9 mouse cellular contexts compared by ENCODE assay signal in the genomic region with DNA sequence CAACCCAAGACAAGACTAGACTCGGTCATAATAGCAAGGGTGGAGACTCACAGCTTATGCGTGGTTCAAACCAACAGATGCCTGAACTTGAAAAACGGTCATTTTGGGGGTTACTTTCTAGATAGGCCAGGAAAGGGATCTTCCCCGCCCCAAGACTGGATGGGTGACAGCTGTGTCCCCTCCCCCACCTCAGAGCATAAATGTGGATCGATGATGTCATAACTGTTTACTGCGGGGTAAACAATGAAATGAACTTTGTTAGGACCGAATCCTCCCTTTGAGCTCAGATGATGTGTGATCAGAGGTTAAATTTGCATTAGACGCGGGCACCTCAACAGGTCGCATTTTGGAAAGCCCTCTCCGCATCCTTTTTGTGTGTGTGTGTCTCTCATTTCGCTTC. TPM values are rescaled to one million over a fixed set of nuclear protein-coding genes. Genes with fewer than 3 reads are reported as not detected.
DNase-seq lines count a peak whose midpoint lies in the region; ATAC-seq and TF ChIP-seq lines count a peak whose summit lies in the region.
"Had no signal": no experiment of that assay in that cellular context is flagged by ENCODE, and none has a peak within 500 bp of the region (broad histone marks: within the 10 kb centered on the region; RNA-seq: fewer than 3 reads in every experiment).

No protein-coding gene starts in this region.

- H3K4me3 ChIP-seq in heart, embryonic 13.5 days: peak overlapping the region; percentile 71
- H3K4me3 ChIP-seq in embryonic facial prominence, embryonic 15.5 days (replicated peaks): peak overlapping the region; percentile 85
- H3K4me3 ChIP-seq in intestine, postnatal 0 days (ENCODE audit: low read depth, low read length): peak overlapping the region; percentile 84

- intact Hi-C loops in heart, postnatal 36 days (cut with DNase I): loop anchor here (5.0 kb wide), 4 partner anchors 67 to 242 kb away; no protein-coding TSS in a partner anchor

- peaks cover under 1% of the 10 kb centered on the region; the same call in 1 of the 2 replicates for H3K36me3 ChIP-seq in heart, embryonic 13.5 days
- no peaks in the 10 kb centered on the region for H3K36me3 ChIP-seq in embryonic facial prominence, embryonic 15.5 days
- H3K36me3 ChIP-seq in intestine, postnatal 0 days (ENCODE audit: control insufficient read depth, insufficient read depth): no peaks in the 10 kb centered on the region

- H3K9ac ChIP-seq in heart, embryonic 13.5 days: peak overlapping the region; percentile 89
- H3K9ac ChIP-seq in embryonic facial prominence, embryonic 15.5 days: peak overlapping the region; percentile 94; the same call in 1 of the 2 replicates
- no peak overlapping the region for H3K9ac ChIP-seq in intestine, postnatal 0 days (ENCODE audit: low read depth, low read length)

- TF ChIP-seq CTCF in intestine, postnatal 0 days (IDR thresholded peaks at IDR 0.05; ENCODE audit: low read depth): no peak

- peak overlapping the region; percentile 94 for H3K27ac ChIP-seq in heart, embryonic 13.5 days (replicated peaks)
- H3K27ac ChIP-seq in embryonic facial prominence, embryonic 15.5 days (replicated peaks): peak overlapping the region; percentile 95; the same call in 1 of the 2 replicates
- no peak overlapping the region for H3K27ac ChIP-seq in intestine, postnatal 0 days (ENCODE audit: low read depth, low read length)

- peaks cover 51% of the 10 kb centered on the region for H3K4me1 ChIP-seq in heart, embryonic 13.5 days
- peaks cover 49% of the 10 kb centered on the region for H3K4me1 ChIP-seq in embryonic facial prominence, embryonic 15.5 days
- no peaks in the 10 kb centered on the region for H3K4me1 ChIP-seq in intestine, postnatal 0 days (replicated peaks; ENCODE audit: control insufficient read depth, insufficient read depth, low read length)

- ATAC-seq in heart, embryonic 13.5 days (ENCODE audit: extremely low read depth, insufficient number of reproducible peaks, low FRiP score, low TSS enrichment): no peak
- ATAC-seq in embryonic facial prominence, embryonic 15.5 days (ENCODE audit: insufficient number of reproducible peaks, low FRiP score, low TSS enrichment, low read depth): no peak
- no peak for ATAC-seq in intestine, postnatal 0 days

- DNase-seq in heart, postnatal 36 days: no peak
- peak; percentile 41 for DNase-seq in neural tube, embryonic 10.5 days (ENCODE audit: extremely low spot score, low spot score)
- no peak for DNase-seq in right cerebral cortex, postnatal 4 days
- DNase-seq in urinary bladder, adult 18-20 months (ENCODE audit: low spot score in 2 of 2): no peak
- DNase-seq in urinary bladder, postnatal 25 days (ENCODE audit: low spot score): no peak

- peaks cover 14% of the 10 kb centered on the region; the same call in 1 of the 2 replicates for H3K27me3 ChIP-seq in heart, embryonic 13.5 days (replicated peaks)
- H3K27me3 ChIP-seq in embryonic facial prominence, embryonic 15.5 days: no peaks in the 10 kb centered on the region
- no peaks in the 10 kb centered on the region for H3K27me3 ChIP-seq in intestine, postnatal 0 days (replicated peaks; ENCODE audit: control insufficient read depth, insufficient read depth, low read length)

- H3K9me3 ChIP-seq in heart, embryonic 13.5 days: 0 out of 2 replicates have a peak, but pooled peaks cover 3% of the 10 kb centered on the region
- no peaks in the 10 kb centered on the region for H3K9me3 ChIP-seq in embryonic facial prominence, embryonic 15.5 days (replicated peaks)
- H3K9me3 ChIP-seq in intestine, postnatal 0 days (ENCODE audit: control insufficient read depth): no peaks in the 10 kb centered on the region

- peak overlapping the region; percentile 84 for H3K4me2 ChIP-seq in heart, embryonic 13.5 days
- H3K4me2 ChIP-seq in embryonic facial prominence, embryonic 15.5 days (replicated peaks): peak overlapping the region; percentile 85
- H3K4me2 ChIP-seq in intestine, postnatal 0 days (replicated peaks; ENCODE audit: low read depth): peak overlapping the region; percentile 97

- 9% methylated on average over 12 of the region's 12 CpGs for WGBS in heart, embryonic 13.5 days
- 6% methylated on average over 12 of the region's 12 CpGs for WGBS in embryonic facial prominence, embryonic 15.5 days
- WGBS in intestine, postnatal 0 days: 11% methylated on average over 12 of the region's 12 CpGs

RNA-seq across cellular contexts. Expression of a gene that starts 1.0 kb away (rescaled TPM):
- polyA plus RNA-seq in heart, embryonic 13.5 days (2015; fragmentation: Nextera tagmentation; extraction: Ambion mirVana): 9.5 and 10.6 TPM in 2 replicates
- under 1 TPM; 0.57 to 0.67 TPM for total RNA-seq in heart, postnatal 36 days (2021)
- 12.4 and 12.9 TPM in 2 replicates for polyA plus RNA-seq in embryonic facial prominence, embryonic 15.5 days (2015; fragmentation: Nextera tagmentation; extraction: Ambion mirVana)
- 1.9 and 2.0 TPM in 2 replicates for polyA plus RNA-seq in intestine, postnatal 0 days (2015; fragmentation: Nextera tagmentation; extraction: Ambion mirVana)
- total RNA-seq: CH12.LX had no signal
